Mouse (Mus musculus) stomach, embryonic 16.5 days (tissue): ENCODE results near the gene Cox7a1. TPM values are rescaled to one million over a fixed set of nuclear protein-coding genes. Genes with fewer than 3 reads are reported as not detected.

ENCODE experiments used
- ATAC-seq: fragments of 200-750 bp; cut with Nextera tagmentation; 2 replicates; pipeline ENCODE4 v1.8.0; 2017; ENCODE audit warnings: moderate number of reproducible peaks, moderate TSS enrichment; ENCODE audit not compliant: insufficient read depth, low FRiP score
- H3K27ac ChIP-seq: fragments of 300-500 bp; sonication (generic); 2 replicates; pipeline ENCODE4 v1.5.1; 2014; ENCODE audit warnings: low read length
- H3K27me3 ChIP-seq: fragments of 300-500 bp; sonication (generic); 2 replicates; pipeline ENCODE4 v1.6.1; 2014; ENCODE audit warnings: low read length, control low read depth, mixed read lengths; ENCODE audit not compliant: control insufficient read depth, insufficient read depth
- H3K36me3 ChIP-seq: fragments of 300-500 bp; sonication (generic); 2 replicates; pipeline ENCODE4 v1.6.1; 2014; ENCODE audit warnings: low read length; ENCODE audit not compliant: control insufficient read depth, insufficient read depth
- H3K4me1 ChIP-seq: fragments of 300-500 bp; sonication (generic); 2 replicates; pipeline ENCODE4 v1.6.1; 2014; ENCODE audit warnings: low read length, control low read depth, mixed read lengths; ENCODE audit not compliant: control insufficient read depth, insufficient read depth
- H3K4me2 ChIP-seq: fragments of 300-500 bp; sonication (generic); 2 replicates; pipeline ENCODE4 v1.6.1; 2014; ENCODE audit warnings: low read depth, low read length, mixed read lengths
- H3K4me3 ChIP-seq: fragments of 300-500 bp; sonication (generic); replicated peaks from 2 replicates; pipeline ENCODE4 v1.5.1; 2014; ENCODE audit warnings: mild to moderate bottlenecking, low read length
- H3K9ac ChIP-seq: fragments of 300-500 bp; sonication (generic); 2 replicates; pipeline ENCODE4 v1.6.1; 2014; ENCODE audit warnings: low read length
- H3K9me3 ChIP-seq: fragments of 300-500 bp; sonication (generic); replicated peaks from 2 replicates; pipeline ENCODE4 v1.6.1; 2016; ENCODE audit warnings: low read length, control low read depth; ENCODE audit not compliant: control insufficient read depth
- WGBS: fragments of 180-500 bp; shearing (Covaris S2); extraction: QIAGEN DNeasy Blood & Tissue Kit; methylation state at CpG from one replicate; pipeline ENCODE4 v1.1.7; 2014; 5-methylcytosine and 5-hydroxymethylcytosine counted together
- polyA plus RNA-seq: library from polyadenylated mRNA; unstranded; fragments of >200 nt; fragmentation: Nextera tagmentation; extraction: Ambion mirVana; gene quantifications from 2 replicates; pipeline ENCODE4 v1.2.1, GENCODE M21; 2015

Cox7a1 gene
- polyA plus RNA-seq, 1 experiment from 2014 or later, result 25.0 TPM

GRCm38 (mm10) chr7:30184641-30185348, 851 bp downstream of the Cox7a1 start:
- no peak overlapping the region for H3K9ac ChIP-seq
- H3K27ac ChIP-seq, result no peak overlapping the region
- ATAC-seq, result no peak
- no peak overlapping the region for H3K4me3 ChIP-seq
- peaks cover 7% of the 10 kb centered on the region for H3K36me3 ChIP-seq
- no peaks in the 10 kb centered on the region for H3K27me3 ChIP-seq
- WGBS, result 66% methylated on average over 13 of the region's 13 CpGs
- no peak overlapping the region for H3K4me2 ChIP-seq
- H3K4me1 ChIP-seq, result peaks cover 7% of the 10 kb centered on the region; the same call in 1 of the 2 replicates
- H3K9me3 ChIP-seq, result no peaks in the 10 kb centered on the region

GRCm38 (mm10) chr7:30188344-30189115, 4.6 kb downstream of the Cox7a1 start:
- Histone ChIP-seq H3K36me3 (peaks cover 17% of the 10 kb centered on the region), H3K4me2 (no peak overlapping the region), H3K9ac (no peak overlapping the region), H3K4me3 (no peak overlapping the region), H3K27ac (no peak overlapping the region), H3K4me1 (peaks cover 19% of the 10 kb centered on the region), H3K9me3 (no peaks in the 10 kb centered on the region), H3K27me3 (no peaks in the 10 kb centered on the region)
- 79% methylated on average over 12 of the region's 12 CpGs for WGBS
- ATAC-seq, result no peak

GRCm38 (mm10) chr7:30189116-30189491, 5.2 kb downstream of the Cox7a1 start:
- peaks cover 16% of the 10 kb centered on the region for H3K4me1 ChIP-seq
- H3K4me3 ChIP-seq, result no peak overlapping the region
- no peak for ATAC-seq
- H3K27me3 ChIP-seq, result no peaks in the 10 kb centered on the region
- H3K4me2 ChIP-seq, result no peak overlapping the region
- no peak overlapping the region for H3K27ac ChIP-seq
- WGBS, result 76% methylated on average over 4 of the region's 4 CpGs
- no peak overlapping the region for H3K9ac ChIP-seq
- peaks cover 17% of the 10 kb centered on the region for H3K36me3 ChIP-seq
- no peaks in the 10 kb centered on the region for H3K9me3 ChIP-seq

- ATAC-seq, result no peak
- WGBS, result 86% methylated on average over 12 of the region's 12 CpGs
- Histone ChIP-seq H3K9ac (no peak overlapping the region), H3K4me3 (no peak overlapping the region), H3K9me3 (no peaks in the 10 kb centered on the region), H3K27ac (no peak overlapping the region), H3K4me1 (peaks cover 22% of the 10 kb centered on the region), H3K27me3 (no peaks in the 10 kb centered on the region), H3K36me3 (peaks cover 10% of the 10 kb centered on the region; the same call in 1 of the 2 replicates), H3K4me2 (no peak overlapping the region)
Observed at GRCm38 (mm10) chr7:30192088-30192487, 8.1 kb downstream of the Cox7a1 start.

- peaks cover 22% of the 10 kb centered on the region for H3K4me1 ChIP-seq
- H3K4me2 ChIP-seq, result peak overlapping the region; percentile 90
- peaks cover 10% of the 10 kb centered on the region; the same call in 1 of the 2 replicates for H3K36me3 ChIP-seq
- H3K27ac ChIP-seq, result peak overlapping the region; percentile 96
- peak overlapping the region; percentile 86 for H3K9ac ChIP-seq
- no peaks in the 10 kb centered on the region for H3K27me3 ChIP-seq
- H3K9me3 ChIP-seq, result no peaks in the 10 kb centered on the region
- peak overlapping the region; percentile 87 for H3K4me3 ChIP-seq
- 34% methylated on average over 9 of the region's 9 CpGs for WGBS
- no peak; the same call in 1 of the 2 replicates for ATAC-seq
Observed at GRCm38 (mm10) chr7:30193013-30193412, 9.1 kb downstream of the Cox7a1 start.

GRCm38 (mm10) chr7:30193581-30194100, 9.7 kb downstream of the Cox7a1 start:
- peak overlapping the region; percentile 87 for H3K4me3 ChIP-seq
- H3K9ac ChIP-seq, result peak overlapping the region; percentile 86
- no peaks in the 10 kb centered on the region for H3K9me3 ChIP-seq
- peaks cover 22% of the 10 kb centered on the region for H3K4me1 ChIP-seq
- H3K36me3 ChIP-seq, result peaks cover 10% of the 10 kb centered on the region; the same call in 1 of the 2 replicates
- H3K27me3 ChIP-seq, result no peaks in the 10 kb centered on the region
- ATAC-seq, result peak; percentile 63
- H3K4me2 ChIP-seq, result peak overlapping the region; percentile 90
- 1% methylated on average over 26 of the region's 26 CpGs for WGBS
- peak overlapping the region; percentile 96 for H3K27ac ChIP-seq

GRCm38 (mm10) chr7:30194101-30194831, 10.3 kb downstream of the Cox7a1 start:
- H3K4me1 ChIP-seq, result peaks cover 22% of the 10 kb centered on the region
- no peaks in the 10 kb centered on the region for H3K27me3 ChIP-seq
- WGBS, result under 1% methylated on average over 26 of the region's 26 CpGs
- peak overlapping the region; percentile 90 for H3K4me2 ChIP-seq
- peak overlapping the region; percentile 96 for H3K27ac ChIP-seq
- ATAC-seq, result peak; percentile 16; the same call in 1 of the 2 replicates
- H3K9ac ChIP-seq, result peak overlapping the region; percentile 86
- H3K9me3 ChIP-seq, result no peaks in the 10 kb centered on the region
- peaks cover 10% of the 10 kb centered on the region; the same call in 1 of the 2 replicates for H3K36me3 ChIP-seq
- peak overlapping the region; percentile 87 for H3K4me3 ChIP-seq

GRCm38 (mm10) chr7:30194884-30195283, 10.9 kb downstream of the Cox7a1 start:
- peak overlapping the region; percentile 90 for H3K4me2 ChIP-seq
- no peaks in the 10 kb centered on the region for H3K27me3 ChIP-seq
- peak overlapping the region; percentile 96 for H3K27ac ChIP-seq
- WGBS, result 0% methylated on average over 28 of the region's 28 CpGs
- H3K36me3 ChIP-seq, result peaks cover 10% of the 10 kb centered on the region; the same call in 1 of the 2 replicates
- peak overlapping the region; percentile 86 for H3K9ac ChIP-seq
- peak; percentile 92 for ATAC-seq
- peak overlapping the region; percentile 87 for H3K4me3 ChIP-seq
- no peaks in the 10 kb centered on the region for H3K9me3 ChIP-seq
- H3K4me1 ChIP-seq, result peaks cover 22% of the 10 kb centered on the region
